ENCODE assay signal across 20 mouse cellular contexts in genomic region chr7:64753678-64754077, GRCm38 (mm10).
DNase-seq lines count a peak whose midpoint lies in the region; ATAC-seq and TF ChIP-seq lines count a peak whose summit lies in the region.
"Had no signal": no experiment of that assay in that cellular context is flagged by ENCODE, and none has a peak within 500 bp of the region (broad histone marks: within the 10 kb centered on the region; RNA-seq: fewer than 3 reads in every experiment).

No protein-coding gene starts in this region.

- peak; percentile 49 for DNase-seq in adrenal gland, adult 2 months
- no peak for DNase-seq in adrenal gland, adult 18-20 months (ENCODE audit: low spot score in 2 of 2)
- DNase-seq in kidney, adult 2 months, result peak; percentile 12
- peak; percentile 99 for DNase-seq in liver, adult 2 months (ENCODE audit: extremely low read depth, low read depth, low spot score)
- no peak for DNase-seq in liver, embryonic 11.5 days (ENCODE audit: low spot score)
- peak; percentile 34 for DNase-seq in adrenal gland, postnatal 10 days
- no peak for DNase-seq in embryo, embryonic 10.5 days (ENCODE audit: low spot score)
- DNase-seq: cerebellum, adult 11-12 months; cerebellum, adult 9-10 months; cerebellum, postnatal 25 days; forebrain, postnatal 0 days; gastrocnemius, postnatal 14 days; heart, adult 2 months; heart, postnatal 14 days had no signal

- no peak overlapping the region for H3K4me3 ChIP-seq in kidney, adult 2 months (ENCODE audit: insufficient read depth, low read depth, low read length)
- H3K4me3 ChIP-seq in kidney, embryonic 16.5 days (ENCODE audit: low read length), result no peak overlapping the region
- peak overlapping the region; percentile 60 for H3K4me3 ChIP-seq in liver, adult 2 months (ENCODE audit: insufficient read depth, low read depth, low read length)
- H3K4me3 ChIP-seq in liver, embryonic 11.5 days (ENCODE audit: low read depth, low read length), result no peak overlapping the region
- H3K4me3 ChIP-seq: embryonic facial prominence, embryonic 10.5 days; forebrain, embryonic 13.5 days; heart, adult 2 months; heart, embryonic 15.5 days had no signal

- H3K79me2 ChIP-seq in liver, adult 2 months (ENCODE audit: control insufficient read depth, insufficient read depth, low read length), result no peaks in the 10 kb centered on the region

- H3K4me2 ChIP-seq in kidney, embryonic 16.5 days (replicated peaks; ENCODE audit: low read depth, low read length), result no peak overlapping the region
- no peak overlapping the region for H3K4me2 ChIP-seq in liver, embryonic 11.5 days
- H3K4me2 ChIP-seq: forebrain, embryonic 13.5 days; heart, embryonic 11.5 days; heart, embryonic 15.5 days had no signal

- no peak for ATAC-seq in kidney, embryonic 16.5 days (ENCODE audit: low FRiP score, low TSS enrichment)
- ATAC-seq in liver, embryonic 11.5 days (replicated peaks; ENCODE audit: low FRiP score), result no peak
- ATAC-seq: forebrain, embryonic 13.5 days; forebrain, postnatal 0 days; hindbrain, embryonic 16.5 days had no signal

- H3K4me1 ChIP-seq in kidney, adult 2 months (ENCODE audit: control insufficient read depth, insufficient read depth, low read length), result no peaks in the 10 kb centered on the region
- peaks cover 6% of the 10 kb centered on the region; the same call in 1 of the 2 replicates for H3K4me1 ChIP-seq in kidney, embryonic 16.5 days (ENCODE audit: insufficient read depth, low read length)
- H3K4me1 ChIP-seq in liver, adult 2 months (ENCODE audit: control insufficient read depth, insufficient read depth, low read length), result peaks cover 21% of the 10 kb centered on the region
- no peaks in the 10 kb centered on the region for H3K4me1 ChIP-seq in liver, embryonic 11.5 days (replicated peaks; ENCODE audit: control insufficient read depth, insufficient read depth, low read length)
- H3K4me1 ChIP-seq: forebrain, embryonic 13.5 days; heart, embryonic 15.5 days had no signal

- 25% methylated on average over 6 of the region's 6 CpGs for WGBS in kidney, adult 2 months
- WGBS in kidney, embryonic 16.5 days, result 24% methylated on average over 6 of the region's 6 CpGs
- 13% methylated on average over 6 of the region's 6 CpGs for WGBS in liver, adult 2 months
- WGBS in liver, embryonic 11.5 days, result 67% methylated on average over 6 of the region's 6 CpGs

- TF ChIP-seq POLR2A in kidney, adult 2 months (IDR thresholded peaks at IDR 0.05; ENCODE audit: low read depth, low read length), result no peak
- 0 out of 2 replicates have a peak, but pooled peaks have one; percentile 31 for TF ChIP-seq POLR2A in liver, adult 2 months (IDR thresholded peaks at IDR 0.05; ENCODE audit: extremely low read depth, insufficient read depth, low read length)

- no peak overlapping the region for H3K27ac ChIP-seq in kidney, adult 2 months (ENCODE audit: insufficient read depth, low read depth, low read length)
- no peak overlapping the region for H3K27ac ChIP-seq in kidney, embryonic 16.5 days (ENCODE audit: low read length)
- peak overlapping the region; percentile 99 for H3K27ac ChIP-seq in liver, adult 2 months (replicated peaks; ENCODE audit: insufficient read depth, low read depth, low read length)
- no peak overlapping the region for H3K27ac ChIP-seq in liver, embryonic 11.5 days (ENCODE audit: low read depth, low read length)
- H3K27ac ChIP-seq: embryonic facial prominence, embryonic 10.5 days; forebrain, embryonic 13.5 days; heart, adult 2 months; heart, embryonic 15.5 days had no signal

- no peaks in the 10 kb centered on the region for H3K27me3 ChIP-seq in kidney, adult 2 months (replicated peaks; ENCODE audit: control insufficient read depth, insufficient read depth, low read length)
- H3K27me3 ChIP-seq in kidney, embryonic 16.5 days (ENCODE audit: insufficient read depth, low read length), result no peaks in the 10 kb centered on the region
- no peaks in the 10 kb centered on the region for H3K27me3 ChIP-seq in liver, adult 2 months (ENCODE audit: control insufficient read depth, insufficient read depth, low read length)
- H3K27me3 ChIP-seq in liver, embryonic 11.5 days (replicated peaks; ENCODE audit: control insufficient read depth, insufficient read depth, low read length), result no peaks in the 10 kb centered on the region
- H3K27me3 ChIP-seq: forebrain, embryonic 13.5 days; heart, embryonic 15.5 days had no signal

- TF ChIP-seq CTCF in kidney, adult 2 months (conservative IDR thresholded peaks at IDR 0.05; ENCODE audit: insufficient read depth, insufficient read length, low read depth, low read length), result no peak
- no peak for TF ChIP-seq CTCF in liver, adult 2 months (IDR thresholded peaks at IDR 0.05; ENCODE audit: low read depth, low read length)

- H3K9ac ChIP-seq in kidney, embryonic 16.5 days (replicated peaks; ENCODE audit: low read length), result no peak overlapping the region
- H3K9ac ChIP-seq in liver, adult 2 months (ENCODE audit: low read depth, low read length), result peak overlapping the region; percentile 79
- no peak overlapping the region for H3K9ac ChIP-seq in liver, embryonic 11.5 days (ENCODE audit: low read depth, low read length)
- H3K9ac ChIP-seq: forebrain, embryonic 13.5 days; forebrain, postnatal 0 days; heart, embryonic 15.5 days had no signal

- H3K36me3 ChIP-seq in kidney, adult 2 months (ENCODE audit: control insufficient read depth, insufficient read depth, low read length), result no peaks in the 10 kb centered on the region
- no peaks in the 10 kb centered on the region for H3K36me3 ChIP-seq in kidney, embryonic 16.5 days (ENCODE audit: insufficient read depth, low read length)
- H3K36me3 ChIP-seq in liver, adult 2 months (ENCODE audit: control insufficient read depth, insufficient read depth, low read length), result no peaks in the 10 kb centered on the region
- no peaks in the 10 kb centered on the region for H3K36me3 ChIP-seq in liver, embryonic 11.5 days (ENCODE audit: control insufficient read depth, insufficient read depth, low read length)
- H3K36me3 ChIP-seq: embryonic facial prominence, embryonic 10.5 days; heart, embryonic 15.5 days had no signal

- H3K9me3 ChIP-seq in kidney, embryonic 16.5 days (ENCODE audit: low read length), result no peaks in the 10 kb centered on the region
- no peaks in the 10 kb centered on the region for H3K9me3 ChIP-seq in liver, embryonic 11.5 days (ENCODE audit: control insufficient read depth, low read length)
- H3K9me3 ChIP-seq: embryonic facial prominence, embryonic 10.5 days; forebrain, embryonic 13.5 days; heart, embryonic 15.5 days had no signal

Comparison
In these comparisons a context has a peak if more than half of its experiments do, and no peak if none do; other contexts are left out.
1. DNase-seq: peak in adrenal gland, adult 2 months (single experiment), kidney, adult 2 months (single experiment), liver, adult 2 months (single experiment) and adrenal gland, postnatal 10 days (single experiment); none in adrenal gland, adult 18-20 months (0 of 2), liver, embryonic 11.5 days (single experiment) and embryo, embryonic 10.5 days (single experiment).